Mouse (Mus musculus) intestine, embryonic 16.5 days (tissue): ENCODE results near the gene Acad12. TPM values are rescaled to one million over a fixed set of nuclear protein-coding genes. Genes with fewer than 3 reads are reported as not detected.

Experiments used
- polyA plus RNA-seq: library from polyadenylated mRNA; unstranded; fragments of >200 nt; fragmentation: Nextera tagmentation; extraction: Ambion mirVana; gene quantifications from 2 replicates; pipeline ENCODE4 v1.2.1, GENCODE M21; 2015

Gene Acad12
- polyA plus RNA-seq, 1 experiment from 2014 or later: 4.5 TPM

Other genes starting within 250 kb of the Acad12 start
- gene Trafd1, start 233.3 kb downstream of the Acad12 start, polyA plus RNA-seq: 56.9 and 57.2 TPM in 2 replicates
- gene Naa25, start 221.0 kb downstream of the Acad12 start, polyA plus RNA-seq: 45.9 and 48.3 TPM in 2 replicates
- 4.2 and 4.4 TPM in 2 replicates for gene Tmem116, start 167.0 kb downstream of the Acad12 start, polyA plus RNA-seq
- 183 and 202 TPM in 2 replicates for gene Erp29, start 166.4 kb downstream of the Acad12 start, polyA plus RNA-seq
- not detected in 2 replicates for gene Adam1b, start 115.5 kb downstream of the Acad12 start, polyA plus RNA-seq
- 0.81 and 1.0 TPM in 2 replicates for gene Adam1a, start 73.5 kb downstream of the Acad12 start, polyA plus RNA-seq
- not detected in 2 replicates for gene Gm42878, start 73.5 kb downstream of the Acad12 start, polyA plus RNA-seq
- gene Mapkapk5, start 73.0 kb downstream of the Acad12 start, polyA plus RNA-seq: 47.3 and 48.0 TPM in 2 replicates
- 236 TPM in 2 replicates for gene Aldh2, start 25.1 kb downstream of the Acad12 start, polyA plus RNA-seq
- gene Acad10, start 41.6 kb upstream of the Acad12 start, polyA plus RNA-seq: 7.8 and 9.7 TPM in 2 replicates
- 26.4 and 30.4 TPM in 2 replicates for gene Brap, start 41.6 kb upstream of the Acad12 start, polyA plus RNA-seq
- 27.9 and 30.7 TPM in 2 replicates for gene Atxn2, start 92.4 kb upstream of the Acad12 start, polyA plus RNA-seq
- 7.7 and 9.9 TPM in 2 replicates for gene Sh2b3, start 218.7 kb upstream of the Acad12 start, polyA plus RNA-seq
- 38.1 and 44.6 TPM in 2 replicates for gene Pheta1, start 230.0 kb upstream of the Acad12 start, polyA plus RNA-seq